Mouse (Mus musculus) right cerebral cortex, postnatal 10 days (tissue): ENCODE data around the gene Fmnl2.

Source experiments
- DNase-seq, 2 experiments: peaks; one replicate each; pipeline ENCODE4 v3.0.0; 2021; ENCODE audit warnings: low spot score in 2 of 2

Gene Fmnl2

DNA sequence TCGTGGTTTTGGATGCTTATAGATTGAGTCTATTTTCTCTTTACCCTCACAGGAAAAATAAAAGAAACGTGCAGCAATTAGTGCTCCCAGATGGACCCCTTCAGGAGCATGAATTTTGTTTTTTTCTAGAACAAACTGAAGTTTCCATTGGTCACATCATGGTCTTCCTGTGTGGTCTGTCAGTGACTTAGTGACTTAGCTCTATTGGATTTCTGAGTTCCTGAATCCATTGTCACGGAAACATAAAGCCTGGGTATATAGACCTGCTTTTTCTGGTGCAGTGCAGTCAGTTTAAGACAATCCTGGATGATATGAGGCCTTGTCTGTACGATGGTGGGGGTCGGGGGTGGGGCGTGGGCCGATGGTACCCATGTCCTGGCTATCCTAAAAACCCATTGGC lies 7.0 kb downstream of the Fmnl2 start:
- no peak for DNase-seq

DNA sequence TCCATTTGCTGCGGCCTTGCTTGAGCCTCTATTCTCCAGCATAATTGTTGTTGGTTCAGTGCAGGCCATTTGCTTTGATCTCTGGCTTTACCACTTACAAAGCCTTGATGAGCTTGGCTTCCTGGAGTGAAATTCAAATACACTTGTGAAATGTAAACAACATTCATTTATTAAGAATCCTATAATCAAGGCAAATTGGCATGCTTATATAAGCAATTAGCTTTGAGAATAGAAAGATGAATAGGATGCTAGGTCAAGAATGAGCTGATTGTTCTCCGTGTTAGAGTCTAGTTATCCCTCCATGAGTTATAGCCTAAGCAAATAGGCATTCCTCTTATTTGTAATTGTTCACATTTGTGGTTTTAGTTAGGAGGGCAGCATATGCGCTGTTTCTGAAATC lies 8.5 kb downstream of the Fmnl2 start:
- DNase-seq = no peak

DNA sequence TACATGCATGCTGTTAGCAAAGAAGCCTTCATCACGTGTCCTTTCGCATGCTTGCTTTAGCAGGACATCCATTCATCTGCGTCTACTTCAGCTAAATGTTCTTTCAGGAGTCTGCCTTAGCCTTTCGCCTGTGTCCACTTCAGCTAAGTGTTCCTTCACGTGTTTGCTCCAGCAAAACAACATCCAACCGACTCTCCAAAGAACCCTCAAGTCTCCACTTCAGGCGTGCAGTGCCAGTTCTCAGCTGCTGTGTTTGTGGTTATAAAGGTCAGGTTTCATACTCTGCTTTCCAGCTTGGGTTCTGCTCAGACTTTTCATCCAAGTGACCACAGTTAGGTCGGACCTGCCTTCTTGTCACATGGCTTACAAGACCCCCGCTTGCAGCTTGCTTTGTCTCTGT lies 10.1 kb downstream of the Fmnl2 start:
- no peak for DNase-seq

DNA sequence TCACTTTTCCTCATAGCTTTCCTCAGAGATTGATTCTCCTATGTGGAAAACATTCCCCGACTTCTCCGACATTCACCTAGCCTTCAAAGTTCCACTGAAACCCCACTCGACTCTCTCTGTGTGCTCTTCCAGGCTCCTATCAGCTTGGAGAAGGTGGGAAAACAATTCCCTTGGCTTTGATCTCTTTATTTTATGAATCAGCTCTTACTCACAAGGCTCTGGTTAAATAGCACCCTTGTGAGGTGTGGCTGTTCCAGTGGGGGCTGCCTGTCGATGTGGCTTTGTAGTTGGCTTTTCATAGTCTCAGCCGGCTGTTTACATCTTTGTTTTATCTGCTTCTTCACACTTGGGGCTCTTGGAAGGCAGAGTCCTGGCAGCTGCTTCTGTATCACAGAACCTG lies 10.5 kb downstream of the Fmnl2 start:
- DNase-seq = no peak

DNA sequence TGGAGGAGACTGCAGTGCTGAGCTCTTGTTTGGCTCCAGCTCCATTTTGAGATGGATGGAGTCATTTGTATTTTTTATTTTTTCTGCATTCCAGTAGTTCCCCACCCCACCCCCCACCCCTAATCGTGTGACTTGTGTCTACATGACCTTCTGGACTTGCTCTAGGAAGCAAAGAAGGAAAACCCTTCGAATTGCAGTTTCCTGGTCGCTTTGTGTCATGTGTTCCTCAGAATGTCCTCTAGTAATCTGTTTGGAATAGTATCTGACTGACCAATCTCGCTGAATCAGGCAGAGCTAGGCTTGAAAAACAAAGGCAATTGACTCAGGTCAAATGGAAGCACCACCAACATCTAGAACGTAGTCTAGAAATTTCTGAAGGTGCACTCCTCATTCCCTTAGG lies 15.0 kb downstream of the Fmnl2 start:
- no peak for DNase-seq

DNA sequence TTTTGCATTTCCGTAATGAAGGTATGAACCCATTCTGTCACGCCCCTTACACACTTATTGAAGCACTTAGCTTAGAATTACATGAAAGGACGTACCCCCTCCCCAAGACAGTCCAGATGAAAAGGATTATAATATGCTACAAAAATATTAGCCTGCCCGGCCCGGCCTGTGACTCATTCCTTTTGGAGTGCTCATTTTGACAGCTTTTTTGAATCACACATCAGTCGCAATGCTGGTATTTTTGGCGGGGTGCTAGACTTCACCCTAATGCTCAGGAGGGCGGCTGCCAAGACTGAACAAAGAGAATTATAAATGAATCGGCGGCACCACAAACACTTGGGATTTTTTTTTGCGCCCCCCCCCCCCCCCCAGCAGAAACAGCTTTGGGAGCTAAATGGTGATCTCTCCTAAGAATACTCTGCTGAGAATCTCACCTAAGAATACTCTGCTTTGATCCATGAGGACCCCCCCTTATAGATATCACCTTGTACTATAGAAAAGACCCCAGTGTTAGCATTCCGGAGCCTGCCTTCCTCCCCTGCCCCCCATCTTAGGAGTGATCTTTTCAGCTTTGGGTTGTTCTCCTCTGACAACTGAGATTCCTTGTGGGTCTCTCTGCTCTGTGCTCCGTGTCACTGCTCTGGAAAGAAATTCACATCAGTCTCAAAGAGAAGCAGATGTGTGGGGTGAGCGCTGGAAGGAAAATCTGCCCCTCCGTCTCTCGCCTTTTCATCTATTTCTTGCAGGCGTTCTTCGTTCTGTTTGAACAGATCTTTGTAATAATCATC lies 15.8 kb downstream of the Fmnl2 start:
- peak in 1 of 2 experiments; percentile 47 for DNase-seq

DNA sequence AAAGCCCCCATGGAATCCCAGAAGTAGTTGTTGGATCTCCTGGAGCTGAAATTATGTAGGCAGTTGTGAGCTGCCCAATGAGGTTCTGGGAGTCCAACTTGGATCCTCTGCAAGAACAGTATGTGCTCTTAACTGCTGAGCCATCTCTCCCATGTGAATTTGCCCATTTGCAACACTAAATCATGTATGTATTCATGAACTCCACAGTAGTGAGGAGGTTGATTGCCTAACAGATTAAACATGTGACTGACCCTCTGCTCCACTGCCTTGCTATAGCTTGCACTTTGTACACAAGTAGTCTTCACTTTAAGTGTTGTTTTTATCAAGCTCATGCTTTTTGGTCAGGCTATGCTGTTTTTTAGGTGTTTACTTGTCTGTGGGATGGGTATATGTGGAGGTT lies 17.1 kb downstream of the Fmnl2 start:
- DNase-seq = no peak

DNA sequence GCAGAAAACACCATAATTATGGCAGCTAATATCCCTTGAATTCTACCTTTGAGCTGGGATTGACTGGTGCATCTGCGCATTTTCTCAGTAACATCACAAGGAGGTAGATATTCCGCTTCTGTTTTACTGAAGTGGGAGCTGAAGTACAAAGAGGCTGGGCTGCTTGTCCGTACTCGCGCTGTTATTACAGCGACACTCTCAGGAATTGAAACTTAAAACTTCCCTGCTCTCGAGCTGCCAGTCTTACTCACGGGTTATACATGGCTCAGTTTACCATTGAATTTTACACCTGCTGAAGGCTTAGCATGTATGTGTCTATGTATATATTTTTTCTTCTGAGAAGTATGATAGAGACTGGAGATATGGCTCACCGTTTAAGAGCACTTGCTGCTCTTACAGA lies 18.1 kb downstream of the Fmnl2 start:
- no peak for DNase-seq

DNA sequence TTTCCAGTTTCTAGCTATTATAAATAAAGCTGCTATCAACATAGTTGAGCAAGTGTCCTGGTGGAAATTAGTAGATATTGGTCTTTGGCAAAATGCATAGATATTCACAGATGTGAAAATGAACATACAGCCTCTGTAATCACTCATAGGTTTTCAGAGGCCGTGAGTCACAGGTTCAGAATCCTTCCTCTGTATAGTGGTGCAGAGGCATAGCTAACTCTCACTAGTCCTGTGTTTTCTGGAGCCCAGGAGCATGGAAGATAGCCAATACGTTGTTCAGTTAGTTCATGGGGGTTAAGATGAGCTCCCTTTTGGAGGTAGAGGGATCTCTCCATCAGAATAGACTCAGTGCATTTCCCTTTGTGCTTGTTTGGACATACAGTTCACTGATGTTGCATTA lies 25.7 kb downstream of the Fmnl2 start:
- DNase-seq = no peak

DNA sequence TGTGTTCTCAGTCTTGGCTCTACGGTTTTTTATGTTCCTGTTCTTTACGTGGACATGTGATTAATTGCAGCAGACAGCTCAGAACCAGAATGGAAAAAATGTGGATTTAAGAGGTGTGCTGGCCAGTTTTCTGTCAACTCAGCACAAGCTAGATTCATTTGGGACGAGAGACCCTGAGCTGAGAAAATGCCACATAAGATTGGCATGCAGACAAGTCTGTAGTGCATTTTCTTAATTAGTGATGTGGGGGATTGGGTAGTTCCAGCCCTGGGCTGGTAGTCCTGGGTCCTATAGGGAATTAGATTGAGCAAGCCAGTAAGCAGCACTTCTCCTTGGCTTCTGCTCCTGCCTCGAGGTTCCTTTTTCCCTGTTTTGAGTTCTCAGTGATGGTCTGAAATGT lies 26.4 kb downstream of the Fmnl2 start:
- no peak for DNase-seq

DNA sequence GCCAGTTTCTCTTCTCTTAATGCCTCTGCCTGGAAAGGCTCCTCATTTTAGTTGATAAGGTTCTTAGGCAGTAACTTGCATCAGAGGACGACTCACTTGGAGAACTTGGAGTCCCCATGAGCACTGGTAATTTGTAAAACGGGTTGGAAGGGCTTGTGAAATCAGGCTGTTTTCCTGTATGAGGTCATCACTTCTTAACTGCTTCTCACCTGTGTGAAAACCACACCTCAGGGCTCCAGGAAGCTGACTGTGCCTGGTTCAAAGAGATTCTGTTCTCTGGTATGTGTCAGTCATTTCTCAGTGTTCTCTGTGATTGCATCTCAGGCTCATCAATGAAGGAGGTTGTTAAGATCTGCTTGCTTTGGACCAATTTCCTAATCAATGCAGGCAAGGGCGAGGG lies 27.4 kb downstream of the Fmnl2 start:
- no peak for DNase-seq

DNA sequence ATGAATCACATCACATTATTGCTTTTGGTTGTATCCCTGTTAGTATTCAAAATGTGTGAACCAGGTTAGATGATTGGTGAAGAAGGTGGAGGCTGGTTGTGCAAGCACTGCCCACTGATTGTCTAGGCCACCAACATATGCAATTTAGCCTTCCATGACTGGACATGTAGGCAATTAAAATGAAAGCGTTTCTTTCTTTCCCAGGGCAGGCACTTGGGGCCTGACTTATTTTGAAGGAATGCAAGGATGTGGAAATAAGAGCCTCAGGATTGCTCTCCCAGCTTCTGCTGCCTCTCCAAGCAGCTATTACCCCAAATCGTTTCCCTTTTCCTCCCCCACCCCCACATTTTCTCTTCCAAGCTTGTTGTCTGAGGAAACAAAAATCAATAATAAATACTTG lies 29.6 kb downstream of the Fmnl2 start:
- no peak for DNase-seq

DNA sequence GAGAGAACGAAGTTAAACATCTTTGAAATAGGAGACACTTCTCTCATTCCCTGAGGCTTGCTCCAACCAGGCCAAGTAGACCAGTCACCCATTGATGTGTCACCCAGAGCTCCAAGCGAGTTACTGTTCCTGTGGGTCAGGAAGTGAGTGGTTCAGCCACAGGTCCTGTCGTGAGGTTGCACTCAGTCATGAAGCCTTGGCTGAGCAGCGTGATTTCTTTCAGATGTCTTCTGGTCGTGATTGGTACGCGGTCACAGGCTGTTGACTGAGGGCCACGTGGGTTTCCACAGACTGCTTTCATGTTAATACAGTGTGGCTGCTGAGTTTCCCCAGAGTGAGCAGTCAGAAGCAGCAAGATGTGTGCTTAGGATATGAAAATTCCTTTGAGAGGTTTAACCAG lies 33.5 kb downstream of the Fmnl2 start:
- DNase-seq = no peak

DNA sequence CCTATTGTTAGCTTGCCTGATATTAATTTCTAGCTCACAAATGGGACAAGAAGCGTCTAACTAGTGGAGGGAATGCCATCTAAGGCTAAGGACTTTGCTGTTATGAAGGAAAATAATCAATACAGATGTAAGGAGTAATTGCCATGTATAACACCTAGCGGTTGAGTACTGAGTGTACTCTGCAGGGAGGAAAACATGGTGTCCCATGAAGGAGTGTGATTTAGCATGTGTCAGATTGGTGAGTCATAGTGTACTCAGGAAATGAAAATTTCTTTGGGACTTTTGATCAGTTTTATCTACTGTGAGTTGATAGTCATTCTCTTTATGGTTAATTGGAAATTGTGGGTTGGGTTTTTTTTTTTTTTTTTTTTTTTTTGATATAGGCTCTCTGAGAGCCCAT lies 34.1 kb downstream of the Fmnl2 start:
- no peak for DNase-seq

DNA sequence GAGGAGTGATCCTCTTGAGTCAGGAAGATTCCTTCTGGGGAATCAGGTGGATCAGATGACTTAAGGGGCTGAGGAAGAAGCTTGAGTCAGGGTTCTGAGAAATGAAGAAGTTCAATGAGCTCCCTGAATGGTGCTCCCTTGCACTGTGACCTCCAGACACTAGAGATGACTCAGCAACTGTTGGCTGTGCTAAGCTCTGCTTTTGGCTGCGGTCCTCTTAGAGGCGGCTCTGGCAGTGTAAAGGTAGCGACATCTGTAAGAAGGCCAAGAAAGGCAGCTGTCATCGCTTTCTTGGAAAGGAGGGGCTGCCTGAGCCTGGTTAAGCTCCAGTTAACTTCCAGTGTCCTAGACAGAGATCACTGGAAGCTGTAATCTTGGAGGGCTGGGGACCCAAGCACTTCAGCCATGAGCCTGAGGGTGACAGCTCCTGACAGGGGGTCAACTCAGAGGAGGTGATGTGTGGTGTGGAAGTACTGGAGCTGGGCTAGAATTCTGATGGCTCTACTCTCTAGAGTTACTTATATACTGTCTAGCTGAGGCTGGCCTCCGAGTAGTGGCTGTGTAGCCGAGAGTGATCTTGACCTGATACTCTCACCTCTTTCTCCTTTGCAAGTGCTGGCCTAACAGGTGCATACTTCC lies 37.4 kb downstream of the Fmnl2 start:
- no peak for DNase-seq

DNA sequence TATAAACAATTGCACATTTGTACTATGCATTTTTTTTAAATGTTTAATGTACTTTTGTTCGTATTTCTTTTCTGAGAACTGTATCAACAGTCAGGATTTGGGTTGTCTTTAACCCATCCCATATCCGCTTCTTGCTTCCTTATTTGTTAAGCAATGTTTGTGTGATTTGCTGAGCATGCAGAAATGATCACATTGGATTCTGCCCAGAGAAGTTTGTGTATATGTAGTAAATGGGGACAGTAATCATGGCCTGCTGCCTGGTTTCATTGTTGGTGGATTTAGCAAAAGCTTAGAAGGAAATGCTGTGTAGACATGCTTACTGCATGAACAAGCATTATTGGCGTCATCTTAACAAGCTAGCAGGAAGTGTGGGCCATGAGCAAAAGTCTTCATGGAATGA lies 39.3 kb downstream of the Fmnl2 start:
- no peak for DNase-seq

DNA sequence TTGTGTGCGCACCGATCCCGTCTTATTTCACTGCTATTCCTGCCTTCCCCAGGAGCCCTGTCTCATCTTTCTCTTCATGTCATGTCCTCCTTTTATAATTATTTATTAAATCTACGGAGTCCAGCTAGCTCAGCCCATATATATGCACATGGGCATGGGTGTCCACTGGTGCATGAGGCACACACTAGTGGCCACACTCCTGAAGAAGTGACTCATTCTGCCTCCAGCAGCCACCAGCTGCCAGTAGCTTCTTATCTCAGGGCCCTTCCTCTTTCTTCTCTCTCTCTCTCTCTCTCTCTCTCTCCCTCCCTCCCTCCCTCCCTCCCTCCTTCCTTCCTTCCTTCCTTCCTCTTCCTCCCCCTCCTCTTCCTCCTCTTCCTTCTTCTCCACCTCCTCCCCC lies 43.1 kb downstream of the Fmnl2 start:
- no peak for DNase-seq

DNA sequence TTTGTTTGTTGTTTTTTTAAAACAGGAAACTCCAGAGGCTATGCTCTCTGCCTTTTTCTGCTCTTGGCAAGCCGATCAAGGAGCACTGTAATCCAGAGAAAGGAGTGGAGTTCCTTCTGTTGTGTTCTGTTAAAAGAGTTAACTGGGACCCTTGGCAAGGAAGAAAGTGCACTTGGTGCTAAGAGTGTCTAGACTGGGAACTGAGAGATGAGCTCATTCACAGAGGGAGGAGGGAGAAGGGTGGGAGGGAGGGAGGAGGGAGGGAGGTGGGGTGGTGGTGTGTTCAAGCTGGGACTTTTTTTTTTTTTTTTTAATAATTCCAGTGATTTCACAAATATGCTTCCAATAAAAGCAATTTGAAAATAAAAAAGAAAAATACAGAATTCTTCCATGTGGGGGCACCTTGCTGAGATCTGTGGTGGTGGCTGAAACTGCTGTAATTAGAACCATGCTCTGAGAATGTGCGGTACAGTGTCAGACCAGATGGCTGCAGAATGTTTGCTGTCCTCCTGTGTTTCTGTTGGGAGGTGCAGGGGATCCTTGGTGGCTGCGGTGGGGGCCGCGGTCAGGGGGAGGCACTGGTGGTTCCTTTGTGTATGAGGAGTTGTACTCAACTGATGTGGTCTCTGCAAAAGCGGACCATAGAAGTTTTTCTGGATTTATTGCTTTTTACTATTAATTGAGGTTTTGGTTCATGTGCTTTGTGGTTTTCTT lies 43.8 kb downstream of the Fmnl2 start:
- DNase-seq = peak; percentile 35 to 37

DNA sequence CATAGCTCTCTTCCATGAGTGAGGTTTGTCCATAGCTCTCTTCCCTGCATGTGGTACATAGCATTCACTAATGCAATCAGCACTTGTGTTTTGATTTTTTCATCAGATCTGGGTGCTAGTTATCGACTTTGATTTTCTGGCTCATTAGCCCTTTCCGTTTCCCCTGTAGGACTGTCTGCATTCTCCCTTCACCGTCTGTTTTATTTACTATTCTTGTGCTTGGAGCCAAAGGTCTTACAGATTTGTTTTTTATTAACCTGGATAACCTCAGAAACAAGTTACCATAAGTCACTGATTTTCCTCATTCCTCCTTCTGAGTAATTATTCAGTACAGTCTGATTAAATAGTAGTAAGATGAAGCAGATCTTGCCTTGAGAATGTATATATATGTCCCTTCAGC lies 44.8 kb downstream of the Fmnl2 start:
- no peak for DNase-seq

DNA sequence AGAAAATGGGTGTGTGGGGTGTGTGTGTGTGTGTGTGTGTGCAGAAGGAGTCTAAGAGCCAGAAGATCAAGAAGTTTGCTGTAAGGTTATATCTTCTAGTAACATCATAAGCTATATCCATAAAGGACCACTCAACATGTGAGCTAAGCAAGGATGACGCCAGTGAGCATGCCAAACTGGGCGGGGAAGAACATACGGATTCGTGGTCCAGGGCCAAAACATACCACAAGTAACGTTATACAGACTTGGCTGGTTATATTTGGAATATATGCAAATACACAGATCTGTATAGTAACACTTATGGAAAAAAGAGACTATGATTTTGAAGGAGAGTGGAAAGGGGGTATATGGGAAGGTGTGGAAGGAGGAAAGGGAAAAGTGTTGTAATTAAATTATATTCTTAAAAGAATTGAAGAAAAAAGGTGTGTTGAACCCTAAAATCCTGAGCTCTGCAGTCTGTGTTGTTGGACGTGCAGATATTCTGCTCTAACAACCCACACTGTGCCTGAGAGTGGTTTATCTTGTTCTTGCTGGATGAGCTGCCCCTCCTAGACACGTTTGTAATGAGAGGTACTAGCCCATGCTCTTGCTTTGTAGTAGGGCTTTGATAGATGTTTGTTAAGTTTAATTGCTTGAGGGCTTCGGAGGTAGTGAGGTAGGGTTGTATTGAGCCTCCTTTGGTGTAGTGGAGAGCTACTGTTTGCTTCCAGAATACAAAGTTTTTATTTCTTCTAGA lies 45.7 kb downstream of the Fmnl2 start:
- peak; percentile 54 to 71 for DNase-seq

DNA sequence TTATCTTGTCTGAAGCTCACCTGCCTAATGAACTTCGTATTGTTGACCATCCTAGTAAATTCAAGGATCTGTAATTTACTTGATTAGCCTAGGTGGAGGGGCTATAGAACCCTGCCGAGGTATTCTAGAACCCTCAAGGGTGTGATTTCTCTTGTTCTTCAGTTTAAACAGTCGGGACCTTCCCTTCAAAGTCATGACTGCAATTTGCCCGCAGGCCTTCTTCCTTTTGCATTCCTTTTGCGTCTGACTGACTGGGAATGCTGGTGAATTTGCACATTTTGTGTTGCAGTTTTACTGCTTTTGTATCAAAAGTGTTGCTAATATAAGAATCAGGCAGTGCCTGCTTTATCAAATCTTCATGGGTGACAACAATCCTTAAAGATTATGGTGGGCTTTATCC lies 46.9 kb downstream of the Fmnl2 start:
- no peak for DNase-seq

DNA sequence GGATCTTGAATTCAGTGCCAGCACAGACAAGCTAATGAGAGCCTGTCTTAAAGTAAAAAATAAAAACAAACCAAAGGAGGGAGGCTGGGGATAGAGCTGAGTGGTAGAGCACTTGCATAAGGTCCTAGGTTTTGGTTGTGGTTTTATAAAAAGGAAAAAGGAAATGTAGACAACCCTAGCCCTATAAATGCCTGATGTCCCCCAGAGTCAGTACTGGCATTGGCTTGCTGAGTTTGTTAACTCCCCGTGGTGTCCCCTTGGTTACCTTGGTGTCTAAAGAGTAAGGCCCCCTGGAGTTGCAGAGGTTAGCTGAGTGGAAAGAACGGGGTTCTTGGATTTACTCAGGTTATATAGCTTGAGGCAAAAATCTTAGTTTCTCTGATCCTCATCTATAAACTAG lies 55.7 kb downstream of the Fmnl2 start:
- no peak for DNase-seq
